23 mouse cellular contexts compared by ENCODE assay signal in genomic region chr3:93511801-93512200, GRCm38 (mm10). TPM values are rescaled to one million over a fixed set of nuclear protein-coding genes. Genes with fewer than 3 reads are reported as not detected.
"Had no signal": no experiment of that assay in that cellular context is flagged by ENCODE, and none has a peak within 500 bp of the region (broad histone marks: within the 10 kb centered on the region; RNA-seq: fewer than 3 reads in every experiment).

No protein-coding gene starts in this region.

- H3K4me2 ChIP-seq: limb, embryonic 15.5 days; lung, embryonic 14.5 days; midbrain, embryonic 12.5 days; neural tube, embryonic 13.5 days had no signal

- H3K36me3 ChIP-seq: limb, embryonic 15.5 days; midbrain, embryonic 12.5 days; neural tube, embryonic 13.5 days had no signal

- ATAC-seq: midbrain, embryonic 16.5 days had no signal

- H3K27ac ChIP-seq: kidney, postnatal 0 days; limb, embryonic 15.5 days; liver, embryonic 14.5 days; midbrain, embryonic 12.5 days; neural tube, embryonic 13.5 days had no signal

- H3K27me3 ChIP-seq: limb, embryonic 15.5 days; midbrain, embryonic 12.5 days; neural tube, embryonic 13.5 days had no signal

- H3K9ac ChIP-seq: limb, embryonic 15.5 days; liver, embryonic 14.5 days; lung, embryonic 14.5 days; midbrain, embryonic 12.5 days; neural tube, embryonic 13.5 days had no signal

- H3K4me3 ChIP-seq: limb, embryonic 15.5 days; midbrain, embryonic 12.5 days; neural tube, embryonic 13.5 days had no signal

- H3K4me1 ChIP-seq: limb, embryonic 15.5 days; midbrain, embryonic 12.5 days; neural tube, embryonic 13.5 days had no signal

- DNase-seq: kidney, postnatal 36 days; layer of hippocampus, adult 9-11 months; layer of hippocampus, postnatal 36 days; lung, embryonic 14.5 days; lung, postnatal 10 days; lung, postnatal 4 days; retina, postnatal 1 day; right cerebral cortex, postnatal 4 days; spleen, adult 18-20 months; thymus, adult 18-20 months; thymus, postnatal 14 days had no signal

- H3K9me3 ChIP-seq: limb, embryonic 15.5 days; midbrain, embryonic 12.5 days; neural tube, embryonic 13.5 days had no signal

RNA-seq across cellular contexts. Expression of gene Tchhl1, which starts 43.2 kb away (rescaled TPM):
- total RNA-seq: layer of hippocampus, adult 18-20 months; layer of hippocampus, postnatal 36 days; left cerebral cortex, adult 8-10 months; left cerebral cortex, postnatal 25 days; megakaryocyte-erythroid progenitor cell, adult 5-6 weeks had no signal
- polyA plus RNA-seq: limb, embryonic 11.5 days; limb, embryonic 15.5 days; liver, embryonic 14.5 days; lung, embryonic 14.5 days; midbrain, embryonic 12.5 days; midbrain, embryonic 16.5 days; neural tube, embryonic 13.5 days; stomach, embryonic 14.5 days had no signal
